Mouse (Mus musculus): ENCODE measurements at regions not wholly inside any gene's neighbourhood (a gene's known extent, or its start where the extent isn't known, plus 50 kb on each side); places are given as distances from the start of the nearest gene placed in this dataset.

DNA sequence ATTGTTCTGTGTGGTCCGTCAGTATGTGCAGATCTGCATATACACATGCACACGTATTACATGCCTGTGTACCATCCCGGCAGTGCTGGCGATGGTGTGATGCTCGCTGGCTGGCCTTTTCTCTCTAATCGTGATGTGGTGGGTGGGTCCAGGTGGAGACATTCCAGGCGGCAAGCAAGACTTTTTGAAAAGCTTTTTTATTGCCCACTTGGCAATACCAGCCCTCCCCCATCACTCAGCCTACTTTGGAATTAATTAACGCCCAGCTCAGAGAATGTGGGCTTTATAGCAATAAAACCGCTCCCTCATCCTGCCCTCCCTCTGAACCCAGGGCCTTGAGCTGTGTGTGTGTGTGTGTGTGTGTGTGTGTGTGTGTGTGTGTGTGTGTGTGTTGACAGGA, 491.7 kb upstream of the Tbx3 start:
- no peak overlapping the region for H3K4me3 ChIP-seq
- H3K27me3 ChIP-seq (replicated peaks), result no peaks in the 10 kb centered on the region
- no peak overlapping the region for H3K27ac ChIP-seq (ENCODE audit: poor library complexity, severe bottlenecking)
- 71% methylated on average over 9 of the region's 9 CpGs for WGBS
- no peak overlapping the region for H3K4me2 ChIP-seq
- no peak overlapping the region for H3K9ac ChIP-seq
- H3K4me1 ChIP-seq (replicated peaks), result no peaks in the 10 kb centered on the region
- no peak for ATAC-seq (ENCODE audit: insufficient number of reproducible peaks, low FRiP score)
- H3K36me3 ChIP-seq, result no peaks in the 10 kb centered on the region
- H3K9me3 ChIP-seq (replicated peaks), result no peaks in the 10 kb centered on the region

DNA sequence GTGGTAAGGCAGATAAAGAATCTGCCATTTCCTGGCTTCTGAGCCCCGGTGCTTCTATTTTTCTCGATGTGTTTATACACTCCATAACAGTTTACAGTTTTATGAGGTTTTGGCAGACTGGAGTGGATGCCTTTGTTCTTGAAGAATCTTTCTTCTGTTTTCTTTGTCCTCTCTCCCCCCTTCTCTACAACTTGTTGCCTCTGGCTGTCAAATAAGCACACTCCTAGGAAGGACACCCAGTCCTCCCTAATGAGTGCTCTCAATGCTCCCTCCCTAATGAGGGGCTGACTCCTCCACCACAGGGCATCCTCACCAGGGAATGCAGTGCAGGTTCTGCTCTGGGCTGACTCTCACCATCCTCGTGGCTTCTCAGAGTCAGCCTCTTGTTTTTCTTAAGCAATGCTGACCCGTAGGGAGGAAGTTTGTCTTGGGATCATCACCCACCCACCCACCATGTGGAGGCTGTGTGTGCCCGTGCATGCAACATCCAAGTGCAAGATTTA, 486.9 kb upstream of the Tbx3 start:
- Histone ChIP-seq H3K4me2 (no peak overlapping the region), H3K27ac (ENCODE audit: poor library complexity, severe bottlenecking) (no peak overlapping the region), H3K9ac (no peak overlapping the region), H3K9me3 (replicated peaks) (no peaks in the 10 kb centered on the region), H3K4me3 (no peak overlapping the region), H3K27me3 (replicated peaks) (no peaks in the 10 kb centered on the region), H3K4me1 (replicated peaks) (no peaks in the 10 kb centered on the region), H3K36me3 (no peaks in the 10 kb centered on the region)
- 48% methylated on average over 5 of the region's 5 CpGs for WGBS
- no peak for ATAC-seq (ENCODE audit: insufficient number of reproducible peaks, low FRiP score)

DNA sequence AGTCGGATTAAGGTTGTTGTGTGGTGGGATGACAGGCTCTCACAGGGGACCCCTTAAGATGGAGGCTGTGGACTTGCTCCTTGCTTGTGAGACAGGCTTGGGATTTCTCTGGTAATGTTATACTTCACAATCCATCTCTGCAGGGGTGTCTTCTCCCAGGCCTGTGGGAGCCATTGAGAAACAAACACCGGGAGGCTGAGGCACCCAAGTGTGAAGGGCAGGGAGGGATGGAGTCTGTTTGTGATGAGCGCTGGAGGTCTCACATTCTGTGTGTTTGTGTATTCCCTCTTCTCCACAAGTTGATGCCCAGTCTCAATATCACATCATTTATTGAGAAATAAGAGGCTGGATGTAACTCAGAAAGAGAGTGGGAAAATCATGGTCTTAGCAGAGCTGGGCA, 483.9 kb upstream of the Tbx3 start:
- Histone ChIP-seq H3K4me1 (replicated peaks) (no peaks in the 10 kb centered on the region), H3K9ac (no peak overlapping the region), H3K4me2 (no peak overlapping the region), H3K27ac (ENCODE audit: poor library complexity, severe bottlenecking) (no peak overlapping the region), H3K36me3 (no peaks in the 10 kb centered on the region), H3K4me3 (no peak overlapping the region), H3K9me3 (replicated peaks) (peaks cover 9% of the 10 kb centered on the region; the same call in 1 of the 2 replicates), H3K27me3 (replicated peaks) (no peaks in the 10 kb centered on the region)
- 68% methylated on average over 3 of the region's 3 CpGs for WGBS
- no peak for ATAC-seq (ENCODE audit: insufficient number of reproducible peaks, low FRiP score)

GRCm38 (mm10) chr5:119188476-119188875, 482.0 kb upstream of the Tbx3 start:
- Histone ChIP-seq H3K9ac (no peak overlapping the region), H3K9me3 (replicated peaks) (peaks cover 9% of the 10 kb centered on the region; the same call in 1 of the 2 replicates), H3K4me1 (replicated peaks) (no peaks in the 10 kb centered on the region), H3K36me3 (no peaks in the 10 kb centered on the region), H3K27me3 (replicated peaks) (no peaks in the 10 kb centered on the region), H3K4me3 (no peak overlapping the region), H3K27ac (ENCODE audit: poor library complexity, severe bottlenecking) (no peak overlapping the region), H3K4me2 (no peak overlapping the region)
- no peak for ATAC-seq (ENCODE audit: insufficient number of reproducible peaks, low FRiP score)
- WGBS, result 63% methylated on average over 6 of the region's 6 CpGs

- H3K27me3 ChIP-seq (replicated peaks), result no peaks in the 10 kb centered on the region
- H3K27ac ChIP-seq (ENCODE audit: poor library complexity, severe bottlenecking), result no peak overlapping the region
- WGBS, result 53% methylated on average over 21 of the region's 21 CpGs
- no peak for ATAC-seq (ENCODE audit: insufficient number of reproducible peaks, low FRiP score)
- no peak overlapping the region for H3K4me3 ChIP-seq
- no peaks in the 10 kb centered on the region for H3K36me3 ChIP-seq
- H3K9me3 ChIP-seq (replicated peaks), result peaks cover 9% of the 10 kb centered on the region; the same call in 1 of the 2 replicates
- no peaks in the 10 kb centered on the region for H3K4me1 ChIP-seq (replicated peaks)
- H3K4me2 ChIP-seq, result no peak overlapping the region
- H3K9ac ChIP-seq, result no peak overlapping the region
Observed at GRCm38 (mm10) chr5:119193699-119194681, 476.5 kb upstream of the Tbx3 start.

- 0 out of 2 replicates have a peak, but pooled peaks cover 4% of the 10 kb centered on the region for H3K27me3 ChIP-seq (replicated peaks)
- no peak overlapping the region for H3K4me3 ChIP-seq
- H3K9me3 ChIP-seq (replicated peaks), result no peaks in the 10 kb centered on the region
- 39% methylated on average over 9 of the region's 9 CpGs for WGBS
- no peak overlapping the region for H3K27ac ChIP-seq (ENCODE audit: poor library complexity, severe bottlenecking)
- 0 out of 2 replicates have a peak, but pooled peaks cover 5% of the 10 kb centered on the region for H3K4me1 ChIP-seq (replicated peaks)
- no peak overlapping the region for H3K9ac ChIP-seq
- H3K36me3 ChIP-seq, result no peaks in the 10 kb centered on the region
- ATAC-seq (ENCODE audit: insufficient number of reproducible peaks, low FRiP score), result no peak
- no peak overlapping the region for H3K4me2 ChIP-seq
Observed at GRCm38 (mm10) chr5:119199906-119200305, 470.6 kb upstream of the Tbx3 start.

DNA sequence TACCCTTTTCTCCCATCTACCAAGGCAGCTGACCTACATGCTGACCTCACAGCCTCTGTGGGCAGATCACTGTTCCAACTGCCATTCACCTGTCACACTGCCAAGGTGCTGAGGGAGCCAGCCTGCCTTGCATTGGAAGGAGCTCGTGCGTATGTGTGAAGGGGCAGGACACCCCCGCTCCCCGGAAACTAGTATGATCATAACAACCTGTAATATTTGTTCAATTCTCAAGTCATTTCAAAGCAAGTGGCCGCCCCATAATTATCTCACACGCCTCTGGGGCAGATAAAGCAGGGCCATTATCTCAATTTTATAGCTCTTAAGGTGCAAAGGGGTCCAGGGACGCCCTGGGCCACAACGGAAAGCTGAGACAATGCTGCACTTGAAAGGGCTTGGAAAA, 469.2 kb upstream of the Tbx3 start:
- WGBS, result 64% methylated on average over 8 of the region's 8 CpGs
- H3K4me1 ChIP-seq (replicated peaks), result 0 out of 2 replicates have a peak, but pooled peaks cover 5% of the 10 kb centered on the region
- no peaks in the 10 kb centered on the region for H3K36me3 ChIP-seq
- no peak overlapping the region for H3K4me2 ChIP-seq
- no peak overlapping the region for H3K27ac ChIP-seq (ENCODE audit: poor library complexity, severe bottlenecking)
- no peak for ATAC-seq (ENCODE audit: insufficient number of reproducible peaks, low FRiP score)
- no peaks in the 10 kb centered on the region for H3K9me3 ChIP-seq (replicated peaks)
- H3K9ac ChIP-seq, result no peak overlapping the region
- H3K27me3 ChIP-seq (replicated peaks), result 0 out of 2 replicates have a peak, but pooled peaks cover 4% of the 10 kb centered on the region
- no peak overlapping the region for H3K4me3 ChIP-seq

GRCm38 (mm10) chr5:119204736-119205135, 465.7 kb upstream of the Tbx3 start:
- Histone ChIP-seq H3K36me3 (no peaks in the 10 kb centered on the region), H3K27ac (ENCODE audit: poor library complexity, severe bottlenecking) (no peak overlapping the region), H3K4me1 (replicated peaks) (0 out of 2 replicates have a peak, but pooled peaks cover 5% of the 10 kb centered on the region), H3K9me3 (replicated peaks) (peaks cover 6% of the 10 kb centered on the region), H3K9ac (no peak overlapping the region), H3K4me2 (no peak overlapping the region), H3K4me3 (no peak overlapping the region), H3K27me3 (replicated peaks) (0 out of 2 replicates have a peak, but pooled peaks cover 2% of the 10 kb centered on the region)
- ATAC-seq (ENCODE audit: insufficient number of reproducible peaks, low FRiP score), result no peak
- 46% methylated on average over 2 of the region's 2 CpGs for WGBS

- no peak for ATAC-seq (ENCODE audit: insufficient number of reproducible peaks, low FRiP score)
- no peak overlapping the region for H3K4me3 ChIP-seq
- no peaks in the 10 kb centered on the region for H3K27me3 ChIP-seq (replicated peaks)
- H3K9me3 ChIP-seq (replicated peaks), result peaks cover 10% of the 10 kb centered on the region
- 70% methylated on average over 13 of the region's 13 CpGs for WGBS
- H3K4me1 ChIP-seq (replicated peaks), result peaks cover 5% of the 10 kb centered on the region; the same call in 1 of the 2 replicates
- no peak overlapping the region for H3K27ac ChIP-seq (ENCODE audit: poor library complexity, severe bottlenecking)
- no peak overlapping the region for H3K9ac ChIP-seq
- H3K36me3 ChIP-seq, result no peaks in the 10 kb centered on the region
- H3K4me2 ChIP-seq, result no peak overlapping the region
Observed at GRCm38 (mm10) chr5:119208077-119208476, 462.4 kb upstream of the Tbx3 start.

DNA sequence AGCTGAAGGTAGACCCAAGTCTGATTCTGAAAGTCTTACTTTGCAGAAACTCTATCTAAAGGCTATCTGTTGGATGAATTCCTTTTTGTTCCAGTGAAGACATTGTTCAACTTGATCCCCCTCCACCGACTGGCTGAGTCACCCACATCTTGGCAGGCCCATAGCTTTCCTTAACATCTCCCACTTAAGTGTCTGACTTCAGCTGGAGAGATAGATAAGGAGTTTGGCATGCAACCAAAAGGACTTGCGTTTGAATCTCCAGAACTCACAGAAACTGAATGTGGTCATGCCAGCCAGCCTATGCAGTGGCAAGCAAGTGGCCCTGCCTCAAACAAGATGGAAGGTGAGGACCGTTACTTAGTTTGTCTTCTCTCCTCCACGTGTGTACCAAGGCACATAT, 457.3 kb upstream of the Tbx3 start:
- H3K4me1 ChIP-seq (replicated peaks), result peaks cover 7% of the 10 kb centered on the region
- peaks cover 10% of the 10 kb centered on the region for H3K9me3 ChIP-seq (replicated peaks)
- no peak overlapping the region for H3K4me2 ChIP-seq
- no peak overlapping the region for H3K27ac ChIP-seq (ENCODE audit: poor library complexity, severe bottlenecking)
- H3K27me3 ChIP-seq (replicated peaks), result no peaks in the 10 kb centered on the region
- ATAC-seq (ENCODE audit: insufficient number of reproducible peaks, low FRiP score), result no peak
- H3K36me3 ChIP-seq, result no peaks in the 10 kb centered on the region
- H3K4me3 ChIP-seq, result no peak overlapping the region
- 31% methylated on average over 4 of the region's 4 CpGs for WGBS
- H3K9ac ChIP-seq, result no peak overlapping the region

- no peaks in the 10 kb centered on the region for H3K27me3 ChIP-seq (replicated peaks)
- peaks cover 7% of the 10 kb centered on the region for H3K4me1 ChIP-seq (replicated peaks)
- no peak overlapping the region for H3K27ac ChIP-seq (ENCODE audit: poor library complexity, severe bottlenecking)
- H3K4me2 ChIP-seq, result no peak overlapping the region
- H3K36me3 ChIP-seq, result no peaks in the 10 kb centered on the region
- no peak overlapping the region for H3K9ac ChIP-seq
- H3K9me3 ChIP-seq (replicated peaks), result peaks cover 10% of the 10 kb centered on the region
- 34% methylated on average over 7 of the region's 7 CpGs for WGBS
- H3K4me3 ChIP-seq, result no peak overlapping the region
- ATAC-seq (ENCODE audit: insufficient number of reproducible peaks, low FRiP score), result no peak
Observed at GRCm38 (mm10) chr5:119213692-119214357, 456.6 kb upstream of the Tbx3 start.
